Mouse (Mus musculus) kidney, adult 2 months (tissue): ENCODE measurements at regions not wholly inside any gene's neighbourhood (a gene's known extent, or its start where the extent isn't known, plus 50 kb on each side); places are given as distances from the start of the nearest gene placed in this dataset.

ENCODE experiments used
- DNase-seq: peaks from one replicate; pipeline ENCODE4 v3.0.0; 2021
- H3K27ac ChIP-seq: fragments of 200-500 bp; 2 replicates; pipeline ENCODE4 v1.5.1; 2012; ENCODE audit warnings: low read depth, low read length, control low read depth, inconsistent platforms; ENCODE audit not compliant: insufficient read depth
- H3K27me3 ChIP-seq: fragments of 200-500 bp; replicated peaks from 2 replicates; pipeline ENCODE4 v1.6.1; 2012; ENCODE audit warnings: mild to moderate bottlenecking, moderate library complexity, low read length, inconsistent platforms; ENCODE audit not compliant: control insufficient read depth, insufficient read depth
- H3K36me3 ChIP-seq: fragments of 200-500 bp; 2 replicates; pipeline ENCODE4 v1.6.1; 2012; ENCODE audit warnings: mild to moderate bottlenecking, moderate library complexity, low read length, inconsistent platforms; ENCODE audit not compliant: control insufficient read depth, insufficient read depth
- H3K4me1 ChIP-seq: fragments of 200-500 bp; 2 replicates; pipeline ENCODE4 v1.6.1; 2011; ENCODE audit warnings: low read length; ENCODE audit not compliant: control insufficient read depth, insufficient read depth
- H3K4me3 ChIP-seq: fragments of 200-500 bp; 2 replicates; pipeline ENCODE4 v1.5.1; 2011; ENCODE audit warnings: mild to moderate bottlenecking, low read depth, low read length, control low read depth; ENCODE audit not compliant: insufficient read depth
- CTCF ChIP-seq: fragments of 200-500 bp; conservative IDR thresholded peaks from 2 replicates; pipeline ENCODE4 v1.5.1; 2011; ENCODE audit warnings: low read depth, mild to moderate bottlenecking, control low read depth, low read length, moderate library complexity, mixed read lengths; ENCODE audit not compliant: insufficient read depth, insufficient read length
- POLR2A ChIP-seq: fragments of 200-500 bp; IDR thresholded peaks from one replicate; pipeline ENCODE4 v1.6.1; 2011; ENCODE audit warnings: low read depth, low read length, control low read depth
- WGBS: fragments of 180-500 bp; shearing (Covaris S2); methylation state at CpG from one replicate; pipeline ENCODE4 v1.1.7; 2018; 5-methylcytosine and 5-hydroxymethylcytosine counted together

DNA sequence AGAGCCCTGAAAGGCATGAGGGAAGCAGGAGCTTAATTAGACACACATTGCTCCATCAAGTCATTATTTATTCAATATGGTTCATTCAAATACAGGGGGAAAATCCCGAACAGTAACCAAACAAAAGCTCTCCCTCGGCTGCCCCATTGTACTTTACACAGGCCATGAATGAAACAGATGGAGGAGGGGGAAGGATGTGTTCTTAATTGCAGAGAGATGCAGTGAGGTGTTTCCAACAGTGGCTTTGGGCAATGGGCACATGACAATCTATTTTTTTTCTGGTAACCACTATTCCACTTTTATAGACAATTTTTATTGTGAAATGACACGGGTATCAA lies 578.6 kb upstream of the Gm26657 start:
- WGBS = 85% methylated on average over 3 of the region's 3 CpGs
- Histone ChIP-seq H3K36me3 (no peaks in the 10 kb centered on the region), H3K27me3 (no peaks in the 10 kb centered on the region), H3K4me1 (no peaks in the 10 kb centered on the region), H3K4me3 (no peak overlapping the region), H3K27ac (no peak overlapping the region)
- DNase-seq = no peak
- no peak for TF ChIP-seq POLR2A
- TF ChIP-seq CTCF = no peak

DNA sequence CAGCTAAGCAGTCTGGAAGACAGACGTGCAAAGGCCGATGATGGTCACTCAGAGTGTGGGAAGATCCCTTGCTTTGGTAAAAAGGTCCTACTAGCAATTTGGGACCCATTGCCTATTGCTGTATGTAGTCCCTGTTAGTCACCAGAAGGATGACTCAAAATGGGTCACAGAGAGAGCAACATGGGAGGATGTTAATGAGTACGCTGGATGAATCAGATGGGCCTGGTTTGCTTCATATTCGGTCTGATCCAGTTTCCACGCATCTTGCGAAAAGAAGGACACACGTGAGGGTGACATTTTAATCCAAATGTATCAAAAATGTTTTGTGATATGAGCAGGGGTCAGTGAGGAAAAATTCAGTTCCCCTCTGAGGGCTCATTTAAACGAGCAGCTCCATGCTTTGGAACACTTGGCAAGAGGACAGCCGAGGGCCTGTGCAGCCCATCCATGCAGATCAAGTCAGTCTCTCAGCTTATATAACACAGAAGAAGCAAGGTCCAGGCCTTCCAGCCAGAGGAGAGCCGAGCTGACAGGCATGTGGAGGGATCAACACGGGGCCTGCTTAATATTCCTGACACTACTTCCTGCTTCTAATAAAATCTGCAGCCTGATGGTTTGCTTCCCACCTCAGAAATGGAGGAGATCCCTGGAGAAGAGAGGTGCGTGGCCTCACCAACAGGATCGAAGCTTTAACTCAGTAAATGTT lies 579.2 kb upstream of the Gm26657 start:
- H3K4me3 ChIP-seq = no peak overlapping the region

GRCm38 (mm10) chr4:56157521-56158065 lies 582.3 kb upstream of the Gm26657 start:
- no peak overlapping the region for H3K27ac ChIP-seq
- no peak for DNase-seq
- no peaks in the 10 kb centered on the region; the same call in 1 of the 2 replicates for H3K27me3 ChIP-seq
- WGBS = 87% methylated on average over 3 of the region's 3 CpGs
- no peaks in the 10 kb centered on the region for H3K4me1 ChIP-seq
- TF ChIP-seq CTCF (no peak), POLR2A (no peak)
- H3K4me3 ChIP-seq = no peak overlapping the region
- H3K36me3 ChIP-seq = no peaks in the 10 kb centered on the region

More for the DNA sequence above, 579.2 kb upstream of the Gm26657 start:
- no peak for TF ChIP-seq CTCF
- TF ChIP-seq POLR2A = no peak
- Histone ChIP-seq H3K4me1 (no peaks in the 10 kb centered on the region), H3K27me3 (no peaks in the 10 kb centered on the region), H3K27ac (no peak overlapping the region), H3K36me3 (no peaks in the 10 kb centered on the region)
- 76% methylated on average over 13 of the region's 13 CpGs for WGBS
- peak; percentile 5 for DNase-seq

GRCm38 (mm10) chr4:56150716-56151115 lies 589.2 kb upstream of the Gm26657 start:
- WGBS = 92% methylated on average over 1 of the region's 1 CpGs

GRCm38 (mm10) chr4:56143827-56144226 lies 596.0 kb upstream of the Gm26657 start:
- no peaks in the 10 kb centered on the region for H3K27me3 ChIP-seq
- WGBS = 95% methylated on average over 2 of the region's 2 CpGs
- DNase-seq = no peak
- TF ChIP-seq CTCF (no peak), POLR2A (no peak)
- H3K4me3 ChIP-seq = no peak overlapping the region
- no peaks in the 10 kb centered on the region for H3K4me1 ChIP-seq
- H3K36me3 ChIP-seq = no peaks in the 10 kb centered on the region
- no peak overlapping the region for H3K27ac ChIP-seq

More at GRCm38 (mm10) chr4:56150716-56151115, 589.2 kb upstream of the Gm26657 start:
- H3K36me3 ChIP-seq = no peaks in the 10 kb centered on the region
- H3K27ac ChIP-seq = no peak overlapping the region
- DNase-seq = no peak
- TF ChIP-seq POLR2A (no peak), CTCF (no peak)
- H3K4me3 ChIP-seq = no peak overlapping the region
- no peaks in the 10 kb centered on the region; the same call in 1 of the 2 replicates for H3K27me3 ChIP-seq
- no peaks in the 10 kb centered on the region for H3K4me1 ChIP-seq

DNA sequence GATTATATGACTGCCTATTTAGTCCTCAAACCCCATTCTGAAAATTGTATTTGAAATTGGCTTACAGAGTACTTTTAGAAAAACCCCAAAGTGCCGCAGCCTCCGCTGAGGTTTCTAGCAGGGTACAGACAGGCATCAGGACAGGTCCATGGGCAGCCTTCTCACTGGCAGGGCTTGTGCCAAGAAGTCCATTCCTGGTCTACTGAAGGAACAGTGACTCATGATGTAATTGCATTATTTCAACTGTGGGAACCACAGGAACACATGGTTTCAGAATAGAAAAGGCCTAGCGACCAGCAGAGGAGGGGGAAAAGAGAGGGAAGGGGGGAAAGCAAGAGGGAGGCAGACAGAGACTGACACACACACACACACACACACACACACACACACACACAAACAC lies 603.0 kb upstream of the Gm26657 start:
- no peak overlapping the region for H3K27ac ChIP-seq
- WGBS = 89% methylated on average over 3 of the region's 3 CpGs
- DNase-seq = no peak
- no peaks in the 10 kb centered on the region for H3K36me3 ChIP-seq
- no peaks in the 10 kb centered on the region for H3K4me1 ChIP-seq
- no peaks in the 10 kb centered on the region for H3K27me3 ChIP-seq
- TF ChIP-seq POLR2A = no peak
- TF ChIP-seq CTCF = no peak
- H3K4me3 ChIP-seq = no peak overlapping the region

DNA sequence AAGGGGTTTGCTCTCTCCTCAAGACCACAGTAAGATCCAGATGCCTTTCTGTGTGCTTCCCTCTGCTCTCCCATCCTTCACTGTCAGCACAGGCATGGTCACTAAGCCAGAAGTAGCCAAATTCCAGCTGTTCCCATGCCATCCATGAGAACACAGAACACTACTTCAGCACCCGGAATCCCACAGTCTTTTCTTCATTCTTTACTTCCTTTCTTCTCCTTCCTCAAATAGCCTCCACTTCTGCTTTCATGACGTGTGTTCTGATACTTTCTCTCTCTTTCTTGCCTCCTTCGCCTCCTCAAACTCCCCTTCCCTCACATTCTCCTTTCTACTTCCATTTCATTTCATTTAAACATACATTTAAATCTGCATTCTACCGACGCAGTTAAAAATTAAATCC lies 602.1 kb upstream of the Klf4 start:
- DNase-seq = no peak
- WGBS = 94% methylated on average over 5 of the region's 5 CpGs
- no peak overlapping the region for H3K27ac ChIP-seq
- TF ChIP-seq POLR2A = no peak
- TF ChIP-seq CTCF = no peak
- H3K27me3 ChIP-seq = no peaks in the 10 kb centered on the region
- H3K4me3 ChIP-seq = no peak overlapping the region
- no peaks in the 10 kb centered on the region for H3K36me3 ChIP-seq
- no peaks in the 10 kb centered on the region for H3K4me1 ChIP-seq
